Mouse (Mus musculus) midbrain, embryonic 15.5 days (tissue): ENCODE measurements at regions not wholly inside any gene's neighbourhood (a gene's known extent, or its start where the extent isn't known, plus 50 kb on each side); places are given as distances from the start of the nearest gene placed in this dataset.

Experiments
- ATAC-seq: fragments of 200-750 bp; cut with Nextera tagmentation; replicated peaks from 2 replicates; pipeline ENCODE4 v1.8.0; 2017; ENCODE audit warnings: moderate TSS enrichment
- H3K27ac ChIP-seq: fragments of 300-500 bp; sonication (generic); 2 replicates; pipeline ENCODE4 v1.5.1; 2015; ENCODE audit warnings: mild to moderate bottlenecking, inconsistent platforms
- H3K27me3 ChIP-seq: fragments of 300-500 bp; sonication (generic); replicated peaks from 2 replicates; pipeline ENCODE4 v1.6.1; 2015; ENCODE audit warnings: inconsistent platforms
- H3K36me3 ChIP-seq: fragments of 300-500 bp; sonication (generic); replicated peaks from 2 replicates; pipeline ENCODE4 v1.6.1; 2015; ENCODE audit warnings: inconsistent platforms
- H3K4me1 ChIP-seq: fragments of 300-500 bp; sonication (generic); 2 replicates; pipeline ENCODE4 v1.6.1; 2015; ENCODE audit warnings: inconsistent platforms
- H3K4me2 ChIP-seq: fragments of 300-500 bp; sonication (generic); 2 replicates; pipeline ENCODE4 v1.6.1; 2015; ENCODE audit warnings: inconsistent platforms, mild to moderate bottlenecking, moderate library complexity
- H3K4me3 ChIP-seq: fragments of 300-500 bp; sonication (generic); 2 replicates; pipeline ENCODE4 v1.5.1; 2015; ENCODE audit warnings: mild to moderate bottlenecking, inconsistent platforms
- H3K9ac ChIP-seq: fragments of 300-500 bp; sonication (generic); 2 replicates; pipeline ENCODE4 v1.6.1; 2015; ENCODE audit warnings: mild to moderate bottlenecking, inconsistent platforms
- H3K9me3 ChIP-seq: fragments of 300-500 bp; sonication (generic); 2 replicates; pipeline ENCODE4 v1.6.1; 2016; ENCODE audit warnings: inconsistent platforms
- WGBS: fragments of 180-500 bp; shearing (Covaris S2); methylation state at CpG from one replicate; pipeline ENCODE4 v1.1.7; 2015; ENCODE audit warnings: mixed read lengths; 5-methylcytosine and 5-hydroxymethylcytosine counted together

DNA sequence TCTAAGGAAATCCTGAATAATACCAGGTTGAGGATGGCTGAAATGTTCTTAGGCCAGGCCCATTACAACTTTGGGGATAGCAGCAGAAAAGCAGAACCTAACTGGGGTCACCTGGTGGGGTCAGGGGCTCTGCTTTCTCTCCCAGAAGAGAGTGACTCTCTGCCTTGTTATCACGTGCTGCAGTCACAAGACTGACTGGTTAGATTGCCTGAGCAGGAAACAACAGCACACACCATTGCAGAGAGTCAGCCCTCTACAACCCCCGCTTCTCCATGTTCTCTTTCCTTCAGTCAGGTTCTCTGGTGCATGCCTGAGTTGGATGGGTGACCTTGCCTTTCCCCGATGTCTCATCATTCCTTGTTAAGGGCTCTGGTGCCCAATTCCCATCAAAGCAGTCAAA, 91.2 kb upstream of the Hsd17b12 start:
- H3K9ac ChIP-seq = no peak overlapping the region
- no peak for ATAC-seq
- H3K27me3 ChIP-seq = peaks cover 11% of the 10 kb centered on the region
- H3K9me3 ChIP-seq = no peaks in the 10 kb centered on the region
- peaks cover 35% of the 10 kb centered on the region for H3K4me1 ChIP-seq
- no peak overlapping the region for H3K27ac ChIP-seq
- H3K4me2 ChIP-seq = no peak overlapping the region
- no peaks in the 10 kb centered on the region for H3K36me3 ChIP-seq
- no peak overlapping the region for H3K4me3 ChIP-seq
- 69% methylated on average over 3 of the region's 3 CpGs for WGBS

DNA sequence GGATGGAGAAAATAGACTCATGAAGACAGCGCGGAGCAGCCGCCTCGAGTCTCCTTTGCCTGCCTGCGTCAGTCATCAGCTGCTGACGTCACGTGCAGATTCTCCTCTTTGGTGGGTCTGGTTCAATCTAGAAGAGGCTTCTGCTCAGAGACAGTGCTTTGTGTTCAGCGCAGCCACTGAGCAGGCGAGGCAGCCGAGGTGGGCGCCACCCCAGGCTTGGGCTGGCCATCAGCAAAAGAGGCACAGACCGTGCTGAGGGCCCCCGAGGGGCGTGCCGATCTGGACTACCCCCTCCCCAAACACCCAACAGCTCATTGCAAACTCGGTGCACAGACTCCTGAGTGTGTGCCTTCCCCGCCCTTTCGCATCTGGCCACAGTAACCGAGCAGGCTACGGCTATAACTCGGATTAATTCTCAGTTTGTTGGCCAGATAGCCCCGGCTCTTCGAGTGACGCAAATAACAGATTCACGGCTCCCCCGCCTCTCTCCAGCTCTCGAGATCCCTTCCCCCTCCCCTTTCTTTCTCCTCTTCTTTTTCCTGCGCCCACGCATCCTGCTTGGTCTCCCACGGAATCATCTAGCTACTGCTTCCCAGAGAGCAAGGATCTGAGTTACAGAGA, 89.2 kb upstream of the Hsd17b12 start:
- Histone ChIP-seq H3K4me3 (peak overlapping the region; percentile 49), H3K4me2 (peak overlapping the region; percentile 97), H3K36me3 (no peaks in the 10 kb centered on the region), H3K4me1 (peaks cover 53% of the 10 kb centered on the region), H3K9me3 (no peaks in the 10 kb centered on the region), H3K27me3 (peaks cover 31% of the 10 kb centered on the region), H3K9ac (peak overlapping the region; percentile 61), H3K27ac (peak overlapping the region; percentile 97)
- under 1% methylated on average over 30 of the region's 30 CpGs for WGBS
- ATAC-seq = peak; percentile 86

GRCm38 (mm10) chr2:94246180-94246611, 88.4 kb upstream of the Hsd17b12 start:
- H3K9ac ChIP-seq = peak overlapping the region; percentile 61
- peak overlapping the region; percentile 97 for H3K4me2 ChIP-seq
- H3K4me1 ChIP-seq = peaks cover 60% of the 10 kb centered on the region
- H3K4me3 ChIP-seq = peak overlapping the region; percentile 49
- H3K9me3 ChIP-seq = no peaks in the 10 kb centered on the region
- ATAC-seq = peak; percentile 25
- H3K27ac ChIP-seq = peak overlapping the region; percentile 97
- WGBS = 27% methylated on average over 9 of the region's 9 CpGs
- peaks cover 32% of the 10 kb centered on the region for H3K27me3 ChIP-seq
- no peaks in the 10 kb centered on the region for H3K36me3 ChIP-seq

DNA sequence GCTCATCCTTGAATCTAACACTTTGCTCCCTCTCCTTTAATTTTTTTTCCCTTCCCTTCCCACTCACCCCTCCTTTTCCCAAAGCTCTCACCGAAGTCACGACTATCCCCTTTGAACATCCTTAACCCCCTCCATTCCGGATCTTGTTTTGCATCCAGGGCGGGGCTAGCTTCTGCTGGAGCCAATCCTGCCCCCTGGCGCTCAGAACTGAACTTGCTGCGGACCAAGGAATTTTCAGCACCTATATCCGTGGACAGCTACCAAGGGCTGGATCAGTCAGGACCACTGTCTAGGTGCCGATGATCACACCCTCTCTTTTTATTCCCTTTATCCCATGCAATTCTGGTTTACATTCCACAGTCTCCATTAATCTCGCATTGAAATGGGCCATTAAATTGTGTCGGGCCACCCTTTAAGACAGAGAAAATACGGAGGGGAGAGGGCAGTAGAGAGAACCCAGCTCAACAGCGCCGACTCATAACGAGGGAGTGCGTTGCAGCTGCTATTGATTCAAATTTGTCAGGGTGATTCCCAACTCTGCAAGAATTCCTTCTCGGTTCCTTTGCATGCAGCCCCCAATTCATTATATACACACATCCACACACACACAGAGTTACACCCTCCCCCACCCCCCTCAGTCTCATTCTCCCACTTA, 87.7 kb upstream of the Hsd17b12 start:
- H3K9ac ChIP-seq = peak overlapping the region; percentile 61
- H3K4me1 ChIP-seq = peaks cover 67% of the 10 kb centered on the region
- 1% methylated on average over 16 of the region's 16 CpGs for WGBS
- peak overlapping the region; percentile 97 for H3K27ac ChIP-seq
- peak overlapping the region; percentile 49 for H3K4me3 ChIP-seq
- H3K27me3 ChIP-seq = peaks cover 36% of the 10 kb centered on the region
- no peaks in the 10 kb centered on the region for H3K9me3 ChIP-seq
- peak overlapping the region; percentile 97 for H3K4me2 ChIP-seq
- peak; percentile 59 for ATAC-seq
- no peaks in the 10 kb centered on the region for H3K36me3 ChIP-seq

- WGBS = 1% methylated on average over 9 of the region's 9 CpGs
- Histone ChIP-seq H3K4me3 (peak overlapping the region; percentile 49), H3K27me3 (peaks cover 49% of the 10 kb centered on the region), H3K36me3 (no peaks in the 10 kb centered on the region), H3K9me3 (no peaks in the 10 kb centered on the region), H3K4me1 (peaks cover 79% of the 10 kb centered on the region), H3K4me2 (peak overlapping the region; percentile 97), H3K27ac (no peak overlapping the region), H3K9ac (peak overlapping the region; percentile 23; the same call in 1 of the 2 replicates)
- no peak for ATAC-seq
Observed at GRCm38 (mm10) chr2:94244140-94244539, 86.4 kb upstream of the Hsd17b12 start.

DNA sequence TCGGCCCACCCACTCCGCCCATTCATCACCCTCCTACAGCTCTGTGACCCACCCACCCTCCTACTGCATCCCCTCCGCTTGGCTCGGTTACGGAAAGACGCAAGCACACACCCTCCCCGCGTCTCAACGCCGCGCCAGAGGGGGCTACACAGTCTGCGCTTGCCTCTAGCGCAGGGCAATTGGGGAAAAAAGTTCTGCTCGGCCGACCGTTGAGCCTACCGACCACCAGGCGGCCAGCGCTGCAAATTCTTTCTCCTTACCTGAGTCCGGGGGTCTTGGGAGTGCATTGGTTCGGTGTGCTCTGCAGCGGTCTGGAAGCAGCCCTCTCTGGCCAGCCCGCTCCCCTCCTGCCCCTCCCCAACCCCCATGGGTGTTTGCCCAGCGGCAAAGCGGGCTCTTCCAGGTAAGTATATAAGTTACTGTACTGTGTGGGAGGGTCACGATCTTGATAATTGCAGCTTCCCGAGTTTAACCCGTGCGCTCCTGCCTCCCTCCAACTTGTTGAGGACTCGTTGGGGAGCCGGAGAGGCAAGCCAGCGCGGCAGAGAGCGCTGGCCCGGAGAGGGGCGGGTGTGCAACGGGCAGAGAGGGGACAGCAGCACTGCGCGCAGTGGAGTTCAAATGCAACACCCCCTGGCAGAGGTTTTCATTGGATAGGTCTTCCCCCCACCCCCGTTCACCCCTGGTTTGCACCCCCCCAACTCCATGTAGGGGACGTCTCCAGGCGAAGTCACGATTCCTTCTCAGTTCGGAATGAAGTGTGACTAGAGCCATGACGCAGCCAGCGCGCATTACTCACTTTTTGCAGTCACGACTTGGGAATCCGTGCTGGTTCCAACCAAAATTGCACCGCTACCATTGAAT, 85.5 kb upstream of the Hsd17b12 start:
- H3K4me1 ChIP-seq = peaks cover 79% of the 10 kb centered on the region
- no peak overlapping the region for H3K27ac ChIP-seq
- WGBS = under 1% methylated on average over 50 of the region's 50 CpGs
- peaks cover 57% of the 10 kb centered on the region for H3K27me3 ChIP-seq
- H3K9me3 ChIP-seq = no peaks in the 10 kb centered on the region
- peak overlapping the region; percentile 49 for H3K4me3 ChIP-seq
- no peaks in the 10 kb centered on the region for H3K36me3 ChIP-seq
- ATAC-seq = no peak
- no peak overlapping the region for H3K9ac ChIP-seq
- H3K4me2 ChIP-seq = peak overlapping the region; percentile 97

- H3K9ac ChIP-seq = no peak overlapping the region
- H3K4me2 ChIP-seq = peak overlapping the region; percentile 97
- no peak overlapping the region for H3K27ac ChIP-seq
- H3K4me3 ChIP-seq = peak overlapping the region; percentile 49
- no peaks in the 10 kb centered on the region for H3K9me3 ChIP-seq
- WGBS = 1% methylated on average over 7 of the region's 7 CpGs
- H3K4me1 ChIP-seq = peaks cover 71% of the 10 kb centered on the region
- no peaks in the 10 kb centered on the region for H3K36me3 ChIP-seq
- peaks cover 65% of the 10 kb centered on the region for H3K27me3 ChIP-seq
- no peak for ATAC-seq
Observed at GRCm38 (mm10) chr2:94242406-94243052, 84.8 kb upstream of the Hsd17b12 start.

GRCm38 (mm10) chr2:94242051-94242397, 84.3 kb upstream of the Hsd17b12 start:
- no peaks in the 10 kb centered on the region for H3K9me3 ChIP-seq
- under 1% methylated on average over 4 of the region's 4 CpGs for WGBS
- H3K9ac ChIP-seq = no peak overlapping the region
- ATAC-seq = no peak
- H3K27me3 ChIP-seq = peaks cover 65% of the 10 kb centered on the region
- no peaks in the 10 kb centered on the region for H3K36me3 ChIP-seq
- peaks cover 69% of the 10 kb centered on the region for H3K4me1 ChIP-seq
- H3K4me3 ChIP-seq = peak overlapping the region; percentile 49
- no peak overlapping the region for H3K27ac ChIP-seq
- peak overlapping the region; percentile 97 for H3K4me2 ChIP-seq

GRCm38 (mm10) chr2:94241301-94242050, 83.7 kb upstream of the Hsd17b12 start:
- Histone ChIP-seq H3K36me3 (no peaks in the 10 kb centered on the region), H3K4me3 (peak overlapping the region; percentile 49), H3K9ac (peak overlapping the region; percentile 37), H3K27ac (0 out of 2 replicates have a peak overlapping the region, but pooled peaks have one; percentile 39), H3K4me2 (peak overlapping the region; percentile 97), H3K9me3 (no peaks in the 10 kb centered on the region), H3K27me3 (peaks cover 65% of the 10 kb centered on the region), H3K4me1 (peaks cover 68% of the 10 kb centered on the region)
- WGBS = under 1% methylated on average over 55 of the region's 55 CpGs
- ATAC-seq = peak; percentile 25; the same call in 1 of the 2 replicates

DNA sequence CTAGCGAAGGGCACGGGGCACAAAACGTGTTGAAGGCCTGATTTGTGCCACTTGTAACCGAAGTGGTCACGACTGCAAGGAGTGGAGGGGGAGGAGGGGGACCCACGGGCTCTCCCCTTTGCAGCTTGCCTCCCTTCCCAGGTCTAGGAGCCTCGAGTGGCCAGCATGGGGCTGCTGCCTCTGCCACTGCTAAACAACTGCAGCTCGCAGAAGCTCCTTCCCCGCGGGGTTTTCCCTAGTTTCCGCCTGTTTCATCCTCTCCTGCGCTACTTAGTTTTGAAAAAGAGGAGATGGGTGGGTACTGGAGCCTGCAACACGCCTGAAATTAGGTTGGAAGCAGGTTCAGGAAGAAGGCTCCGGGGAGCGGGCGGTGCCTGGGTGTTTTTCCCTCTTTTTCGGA, 82.6 kb upstream of the Hsd17b12 start:
- 2% methylated on average over 17 of the region's 17 CpGs for WGBS
- H3K27ac ChIP-seq = no peak overlapping the region
- peaks cover 65% of the 10 kb centered on the region for H3K27me3 ChIP-seq
- H3K9me3 ChIP-seq = no peaks in the 10 kb centered on the region
- no peak overlapping the region for H3K9ac ChIP-seq
- peaks cover 57% of the 10 kb centered on the region for H3K4me1 ChIP-seq
- H3K4me2 ChIP-seq = peak overlapping the region; percentile 97
- peak overlapping the region; percentile 49 for H3K4me3 ChIP-seq
- ATAC-seq = no peak
- no peaks in the 10 kb centered on the region for H3K36me3 ChIP-seq

- no peak overlapping the region for H3K27ac ChIP-seq
- H3K27me3 ChIP-seq = peaks cover 60% of the 10 kb centered on the region
- no peak for ATAC-seq
- peak overlapping the region; percentile 14; the same call in 1 of the 2 replicates for H3K4me3 ChIP-seq
- peak overlapping the region; percentile 18 for H3K4me2 ChIP-seq
- H3K4me1 ChIP-seq = peaks cover 51% of the 10 kb centered on the region
- 15% methylated on average over 9 of the region's 9 CpGs for WGBS
- no peak overlapping the region for H3K9ac ChIP-seq
- H3K9me3 ChIP-seq = no peaks in the 10 kb centered on the region
- no peaks in the 10 kb centered on the region for H3K36me3 ChIP-seq
Observed at GRCm38 (mm10) chr2:94239573-94239972, 81.8 kb upstream of the Hsd17b12 start.
